In genomic region chr16:45873397-45873796, GRCm38 (mm10) we compare ENCODE assay signal across 9 mouse cellular contexts.
DNase-seq lines count a peak whose midpoint lies in the region; ATAC-seq and TF ChIP-seq lines count a peak whose summit lies in the region.
"Had no signal": no experiment of that assay in that cellular context is flagged by ENCODE, and none has a peak within 500 bp of the region (broad histone marks: within the 10 kb centered on the region; RNA-seq: fewer than 3 reads in every experiment).

No protein-coding gene starts in this region.

- no peaks in the 10 kb centered on the region for H3K27me3 ChIP-seq in kidney, embryonic 15.5 days
- H3K27me3 ChIP-seq in hindbrain, postnatal 0 days (ENCODE audit: insufficient read depth, low read length), result no peaks in the 10 kb centered on the region
- H3K27me3 ChIP-seq: liver, embryonic 15.5 days had no signal

- no peaks in the 10 kb centered on the region for H3K36me3 ChIP-seq in kidney, embryonic 15.5 days
- no peaks in the 10 kb centered on the region for H3K36me3 ChIP-seq in hindbrain, postnatal 0 days (ENCODE audit: insufficient read depth, low read length)
- H3K36me3 ChIP-seq: liver, embryonic 15.5 days had no signal

- intact Hi-C loops in heart, postnatal 10 days (cut with DNase I), result no loop called here

- H3K4me2 ChIP-seq in kidney, embryonic 15.5 days, result no peak overlapping the region
- no peak overlapping the region for H3K4me2 ChIP-seq in hindbrain, postnatal 0 days (ENCODE audit: low read depth, low read length)
- H3K4me2 ChIP-seq: liver, embryonic 15.5 days had no signal

- no peak overlapping the region for H3K9ac ChIP-seq in kidney, embryonic 15.5 days
- H3K9ac ChIP-seq in hindbrain, postnatal 0 days (replicated peaks; ENCODE audit: low read length), result no peak overlapping the region
- H3K9ac ChIP-seq: liver, embryonic 15.5 days had no signal

- no peaks in the 10 kb centered on the region for H3K9me3 ChIP-seq in kidney, embryonic 15.5 days (replicated peaks)
- no peaks in the 10 kb centered on the region for H3K9me3 ChIP-seq in hindbrain, postnatal 0 days (ENCODE audit: low read length)
- H3K9me3 ChIP-seq: liver, embryonic 15.5 days had no signal

- WGBS in kidney, embryonic 15.5 days, result 77% methylated on average over 4 of the region's 4 CpGs
- 77% methylated on average over 4 of the region's 4 CpGs for WGBS in hindbrain, postnatal 0 days

- H3K4me1 ChIP-seq in kidney, embryonic 15.5 days, result peaks cover 9% of the 10 kb centered on the region
- no peaks in the 10 kb centered on the region for H3K4me1 ChIP-seq in hindbrain, postnatal 0 days (ENCODE audit: insufficient read depth, low read length)
- H3K4me1 ChIP-seq: liver, embryonic 15.5 days had no signal

- peak; percentile 32 to 72 for DNase-seq in kidney, adult 8-10 months
- peak; percentile 12 to 37 for DNase-seq in gastrocnemius, adult 8-10 months (ENCODE audit: low spot score in 2 of 2)
- peak; percentile 79 for DNase-seq in heart, postnatal 10 days
- peak; percentile 86 for DNase-seq in lung, postnatal 36 days
- DNase-seq in layer of hippocampus, adult 9-11 months, result no peak
- no peak for DNase-seq in hindbrain, postnatal 0 days (ENCODE audit: low spot score)
- no peak for DNase-seq in cerebellum, adult 9-10 months

- ATAC-seq in kidney, embryonic 15.5 days (replicated peaks; ENCODE audit: low FRiP score), result no peak
- ATAC-seq in hindbrain, postnatal 0 days, result no peak

- H3K4me3 ChIP-seq in kidney, embryonic 15.5 days (replicated peaks), result no peak overlapping the region
- no peak overlapping the region for H3K4me3 ChIP-seq in hindbrain, postnatal 0 days (ENCODE audit: low read length)
- H3K4me3 ChIP-seq: liver, embryonic 15.5 days had no signal

- H3K27ac ChIP-seq in kidney, embryonic 15.5 days, result no peak overlapping the region
- no peak overlapping the region for H3K27ac ChIP-seq in hindbrain, postnatal 0 days
- H3K27ac ChIP-seq: liver, embryonic 15.5 days had no signal

- TF ChIP-seq CTCF in hindbrain, postnatal 0 days (IDR thresholded peaks at IDR 0.05; ENCODE audit: low read depth), result no peak

Comparison
In these comparisons a context has a peak if more than half of its experiments do, and no peak if none do; other contexts are left out.
1. DNase-seq: peak in kidney, adult 8-10 months (2 of 2), gastrocnemius, adult 8-10 months (2 of 2), heart, postnatal 10 days (2 of 2) and lung, postnatal 36 days (single experiment); none in layer of hippocampus, adult 9-11 months (single experiment), hindbrain, postnatal 0 days (single experiment) and cerebellum, adult 9-10 months (single experiment).